Mouse (Mus musculus): ENCODE results near the gene Nudt3. TPM values are rescaled to one million over a fixed set of nuclear protein-coding genes. Genes with fewer than 3 reads are reported as not detected.
A peak's percentile ranks its signal among the peaks of the same experiment; 100 is the strongest.

The Nudt3 gene
- total and polyA plus RNA-seq, 3 experiments: 54.4 to 69.2 (median 58.3) TPM

GRCm38 (mm10) chr17:27658767-27659166, 35.5 kb upstream of the Nudt3 start:
- peak; percentile 68 for DNase-seq (ENCODE audit: extremely low read depth)
- Histone ChIP-seq H3K9me3 (replicated peaks; ENCODE audit: low read length) (peaks cover 6% of the 10 kb centered on the region), H3K9ac (ENCODE audit: insufficient read depth, low read depth) (no peak overlapping the region), H3K27ac (ENCODE audit: insufficient read depth, low read depth) (peak overlapping the region; percentile 54; the same call in 1 of the 2 replicates), H3K4me1 (ENCODE audit: control insufficient read depth in 1 of 2, insufficient read depth in 2 of 2) (peaks cover 4 to 31% of the 10 kb centered on the region in 2 experiments), H3K27me3 (replicated peaks) (peaks cover 8% of the 10 kb centered on the region), H3K36me3 (replicated peaks in 1 of 2; ENCODE audit: control insufficient read depth in 1 of 2, insufficient read depth in 1 of 2, low read length in 1 of 2) (peaks cover 0 to 15% of the 10 kb centered on the region in 2 experiments), H3K4me2 (ENCODE audit: insufficient read depth, low read depth, poor library complexity, severe bottlenecking) (no peak overlapping the region), H3K4me3 (replicated peaks in 1 of 3; ENCODE audit: low read depth in 2 of 3, low read length in 2 of 3, poor library complexity in 1 of 3) (no peak overlapping the region), H3K79me2 (replicated peaks; ENCODE audit: control insufficient read depth, extremely low read depth, insufficient read depth, poor library complexity, severe bottlenecking) (no peaks in the 10 kb centered on the region)
- 0 out of 2 replicates have a peak, but pooled peaks have one; percentile 28 for TF ChIP-seq MEF2A (IDR thresholded peaks at IDR 0.05; ENCODE audit: borderline replicate concordance, low read depth, low read length)
- peak; percentile 59 for TF ChIP-seq EP300 (IDR thresholded peaks at IDR 0.05; ENCODE audit: low read length)
- TF ChIP-seq CHD2 (IDR thresholded peaks at IDR 0.05; ENCODE audit: low read length): peak; percentile 65; the same call in 1 of the 2 replicates
- no peak for TF ChIP-seq MAFK (IDR thresholded peaks at IDR 0.05; ENCODE audit: insufficient replicate concordance, low read length)
- peak; percentile 40 for TF ChIP-seq JUN (IDR thresholded peaks at IDR 0.05; ENCODE audit: insufficient read depth, low read depth, low read length)
- TF ChIP-seq ZC3H11A (IDR thresholded peaks at IDR 0.05; ENCODE audit: low read depth, low read length): no peak
- peak; percentile 83 for TF ChIP-seq ZNF384 (IDR thresholded peaks at IDR 0.05; ENCODE audit: low read depth, low read length)
- peak; percentile 42; the same call in 1 of the 2 replicates for TF ChIP-seq MYC (IDR thresholded peaks at IDR 0.05; ENCODE audit: low read depth, low read length)
- peak; percentile 65 for TF ChIP-seq BHLHE40 (IDR thresholded peaks at IDR 0.05; ENCODE audit: low read depth, low read length)
- no peak for TF ChIP-seq SIN3A (IDR thresholded peaks at IDR 0.05; ENCODE audit: low read length)
- TF ChIP-seq IRF4 (IDR thresholded peaks at IDR 0.05; ENCODE audit: low read depth, low read length): peak; percentile 33; the same call in 1 of the 2 replicates
- peak; percentile 73 for TF ChIP-seq ETS1 (conservative IDR thresholded peaks at IDR 0.05; ENCODE audit: low read depth, low read length)
- in situ Hi-C loops (cut with MboI; ENCODE audit: low pct_ligation_motif_present, low pct_unique_long_range_greater_than_20kb, low sequenced_read_pairs) (loop anchor here (10.0 kb wide), 1 partner anchor 66 kb away; the partner anchor contains the start of gene Spdef), dilution Hi-C loops (cut with MboI; ENCODE audit: extremely low pct_ligation_motif_present, extremely low pct_unique_long_range_greater_than_20kb, low sequenced_read_pairs) (no loop called here)

- peaks cover 10% of the 10 kb centered on the region for H3K9me3 ChIP-seq (replicated peaks; ENCODE audit: low read length)
- TF ChIP-seq USF2 (conservative IDR thresholded peaks at IDR 0.05; ENCODE audit: low read depth, low read length) (peak; percentile 31), TBP (conservative IDR thresholded peaks at IDR 0.05; ENCODE audit: low read depth, low read length) (no peak), SIN3A (IDR thresholded peaks at IDR 0.05; ENCODE audit: low read length) (no peak), CHD2 (IDR thresholded peaks at IDR 0.05; ENCODE audit: low read length) (no peak), BHLHE40 (IDR thresholded peaks at IDR 0.05; ENCODE audit: low read depth, low read length) (peak; percentile 65), IRF4 (IDR thresholded peaks at IDR 0.05; ENCODE audit: low read depth, low read length) (peak; percentile 63), NELFE (IDR thresholded peaks at IDR 0.05; ENCODE audit: low read depth, low read length) (no peak), KAT2A (IDR thresholded peaks at IDR 0.05; ENCODE audit: insufficient replicate concordance, low read length) (no peak), GABPA (IDR thresholded peaks at IDR 0.05; ENCODE audit: insufficient replicate concordance, low read depth, low read length) (no peak), JUND (conservative IDR thresholded peaks at IDR 0.05; ENCODE audit: low read depth, low read length) (no peak), UBTF (IDR thresholded peaks at IDR 0.05; ENCODE audit: low read depth, low read length) (no peak), MXI1 (IDR thresholded peaks at IDR 0.05; ENCODE audit: low read depth, low read length) (no peak), USF1 (IDR thresholded peaks at IDR 0.05; ENCODE audit: low read depth, low read length) (no peak; the same call in 1 of the 2 replicates), HCFC1 (IDR thresholded peaks at IDR 0.05; ENCODE audit: low read depth, low read length) (no peak), NRF1 (IDR thresholded peaks at IDR 0.05; ENCODE audit: low read depth, low read length) (no peak), ZMIZ1 (IDR thresholded peaks at IDR 0.05; ENCODE audit: low read depth, low read length) (no peak), RAD21 (IDR thresholded peaks at IDR 0.05; ENCODE audit: low read depth, low read length) (no peak), POLR2A (IDR thresholded peaks at IDR 0.05; ENCODE audit: low read depth, low read length) (no peak), CTCF (conservative IDR thresholded peaks at IDR 0.05 in 1 of 2, IDR thresholded peaks at IDR 0.05 in 1 of 2; ENCODE audit: low read depth in 2 of 2, low read length in 2 of 2) (no peak), RCOR1 (conservative IDR thresholded peaks at IDR 0.05; ENCODE audit: low read depth, low read length) (no peak), POLR2AphosphoS2 (IDR thresholded peaks at IDR 0.05; ENCODE audit: low read depth, low read length) (no peak), SMC3 (IDR thresholded peaks at IDR 0.05; ENCODE audit: low read depth, low read length) (no peak), ETS1 (conservative IDR thresholded peaks at IDR 0.05; ENCODE audit: low read depth, low read length) (peak; percentile 69), PAX5 (IDR thresholded peaks at IDR 0.05; ENCODE audit: low read length) (no peak), CHD1 (IDR thresholded peaks at IDR 0.05; ENCODE audit: low read depth, low read length) (no peak), MEF2A (IDR thresholded peaks at IDR 0.05; ENCODE audit: borderline replicate concordance, low read depth, low read length) (peak; percentile 34; the same call in 1 of the 2 replicates)
These were observed 33.8 kb upstream of the Nudt3 start for GRCm38 (mm10) chr17:27657123-27657522.

More at GRCm38 (mm10) chr17:27657123-27657522, 33.8 kb upstream of the Nudt3 start:
- in situ Hi-C loops (cut with MboI; ENCODE audit: low pct_ligation_motif_present, low pct_unique_long_range_greater_than_20kb, low sequenced_read_pairs) (loop anchor here (10.0 kb wide), 1 partner anchor 68 kb away; the partner anchor contains the start of gene Spdef), dilution Hi-C loops (cut with MboI; ENCODE audit: extremely low pct_ligation_motif_present, extremely low pct_unique_long_range_greater_than_20kb, low sequenced_read_pairs) (no loop called here)
- peak; percentile 75 for DNase-seq (ENCODE audit: extremely low read depth)
- peak overlapping the region; percentile 84 for H3K4me2 ChIP-seq (ENCODE audit: insufficient read depth, low read depth, poor library complexity, severe bottlenecking)
- H3K4me1 ChIP-seq (ENCODE audit: control insufficient read depth in 1 of 2, insufficient read depth in 2 of 2): peaks cover 4 to 31% of the 10 kb centered on the region in 2 experiments
- H3K36me3 ChIP-seq (replicated peaks in 1 of 2; ENCODE audit: control insufficient read depth in 1 of 2, insufficient read depth in 1 of 2, low read length in 1 of 2): peaks cover 0 to 11% of the 10 kb centered on the region in 2 experiments
- peak overlapping the region in 1 of 3 experiments; percentile 2 for H3K4me3 ChIP-seq (replicated peaks in 1 of 3; ENCODE audit: low read depth in 2 of 3, low read length in 2 of 3, poor library complexity in 1 of 3)
- H3K79me2 ChIP-seq (replicated peaks; ENCODE audit: control insufficient read depth, extremely low read depth, insufficient read depth, poor library complexity, severe bottlenecking): no peaks in the 10 kb centered on the region
- H3K27ac ChIP-seq (ENCODE audit: insufficient read depth, low read depth): peak overlapping the region; percentile 73
- H3K9ac ChIP-seq (ENCODE audit: insufficient read depth, low read depth): no peak overlapping the region
- H3K27me3 ChIP-seq (replicated peaks): peaks cover 8% of the 10 kb centered on the region
